Mouse (Mus musculus): ENCODE measurements at regions not wholly inside any gene's neighbourhood (a gene's known extent, or its start where the extent isn't known, plus 50 kb on each side); places are given as distances from the start of the nearest gene placed in this dataset.

- DNase-seq (ENCODE audit: low spot score in 2 of 2), result no peak
These were observed 284.1 kb upstream of the Mctp2 start for GRCm38 (mm10) chr7:72590351-72591115.

DNA sequence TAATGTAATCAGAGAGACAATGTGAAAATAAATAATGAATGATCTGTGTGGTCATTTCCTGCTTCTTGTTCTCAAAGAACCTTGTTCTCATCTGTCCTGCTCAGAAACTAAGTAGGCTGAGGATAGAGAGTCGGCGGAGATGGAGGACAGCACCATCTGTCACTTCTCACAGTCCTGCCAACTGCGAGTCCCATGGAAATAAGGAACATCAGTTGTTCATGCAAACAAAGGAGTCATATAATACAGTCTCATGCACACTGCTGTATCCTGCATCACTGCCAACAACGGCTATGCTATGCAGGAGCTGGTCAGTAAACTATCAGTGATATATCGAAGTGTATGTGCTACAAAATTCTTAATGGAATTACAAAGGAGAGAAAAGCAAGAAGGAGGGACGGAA, 285.7 kb upstream of the Mctp2 start:
- no peak for DNase-seq (ENCODE audit: low spot score in 2 of 2)

GRCm38 (mm10) chr7:72592649-72593048, 286.2 kb upstream of the Mctp2 start:
- DNase-seq (ENCODE audit: low spot score in 2 of 2), result no peak

GRCm38 (mm10) chr7:72593259-72593658, 286.9 kb upstream of the Mctp2 start:
- no peak for DNase-seq (ENCODE audit: low spot score in 2 of 2)

- DNase-seq (ENCODE audit: low spot score in 2 of 2), result no peak
These were observed 288.3 kb upstream of the Mctp2 start for GRCm38 (mm10) chr7:72594741-72595140.

GRCm38 (mm10) chr7:72596985-72597384, 290.6 kb upstream of the Mctp2 start:
- DNase-seq (ENCODE audit: low spot score in 2 of 2), result no peak

DNA sequence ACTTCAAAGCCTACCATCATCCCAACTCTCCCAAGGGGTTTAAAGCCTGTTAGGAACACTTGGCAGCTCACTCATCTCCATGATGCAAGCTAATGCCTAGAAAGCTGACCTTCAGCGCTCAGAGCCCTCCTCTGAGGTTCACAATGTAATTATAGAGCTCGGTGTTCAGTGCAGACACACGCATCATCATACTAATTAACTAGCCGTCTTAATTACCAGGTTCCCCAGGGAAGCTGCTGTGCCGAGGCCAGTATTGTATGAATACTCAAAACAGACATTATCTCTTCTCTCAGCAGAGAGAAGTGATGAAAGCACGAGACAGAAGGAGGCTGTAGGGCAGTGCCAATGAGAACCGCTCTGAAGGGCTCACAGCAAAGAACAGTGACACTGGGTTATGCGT, 295.5 kb upstream of the Mctp2 start:
- no peak for DNase-seq (ENCODE audit: low spot score in 2 of 2)

- no peak for DNase-seq (ENCODE audit: low spot score in 2 of 2)
These were observed 303.4 kb upstream of the Mctp2 start for GRCm38 (mm10) chr7:72609791-72610190.

GRCm38 (mm10) chr7:72615232-72615631, 308.8 kb upstream of the Mctp2 start:
- no peak for DNase-seq (ENCODE audit: low spot score in 2 of 2)

DNA sequence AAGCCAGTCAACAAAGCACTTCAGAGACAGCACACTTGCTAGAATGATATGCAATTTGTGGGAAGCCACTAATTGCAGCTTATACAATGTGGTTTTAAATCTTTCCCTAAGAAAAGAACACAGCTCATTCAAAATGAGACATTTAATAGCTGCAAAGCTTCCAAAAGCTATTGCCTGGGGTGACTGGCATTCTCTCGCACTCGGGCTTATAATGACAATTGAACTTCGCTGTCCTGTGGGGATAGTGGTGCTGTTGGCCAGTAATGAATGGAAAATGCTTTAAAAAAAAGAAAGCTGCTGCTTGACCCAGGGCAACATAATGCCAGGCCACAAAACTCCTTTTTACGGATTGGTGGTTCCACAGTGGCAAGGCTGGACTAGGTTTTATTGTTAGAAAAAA, 321.0 kb upstream of the Mctp2 start:
- DNase-seq (ENCODE audit: low spot score in 2 of 2), result no peak

- DNase-seq (ENCODE audit: low spot score in 2 of 2), result no peak
These were observed 333.2 kb upstream of the Mctp2 start for GRCm38 (mm10) chr7:72639566-72639965.

DNA sequence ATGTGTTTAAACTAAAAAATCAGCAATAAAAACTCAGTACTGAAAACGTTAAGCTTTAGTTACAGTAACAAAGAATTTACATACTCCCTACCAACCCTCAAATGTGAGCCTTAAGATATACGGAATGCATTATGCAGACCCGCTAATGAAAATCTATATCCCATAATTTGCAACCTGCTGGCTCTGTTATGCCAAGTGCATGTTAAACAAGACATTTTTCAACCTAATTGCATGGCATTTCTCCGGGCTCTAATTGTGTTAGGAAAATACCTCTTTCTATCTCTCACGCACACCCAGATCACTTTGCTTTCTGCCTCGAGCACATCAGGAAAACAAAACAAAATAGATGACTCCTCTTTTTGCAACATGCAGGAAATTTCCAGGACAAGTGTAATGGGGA, 368.6 kb upstream of the Mctp2 start:
- no peak for DNase-seq (ENCODE audit: low spot score in 2 of 2)

- no peak for DNase-seq (ENCODE audit: low spot score in 2 of 2)
These were observed 379.4 kb upstream of the Mctp2 start for GRCm38 (mm10) chr7:72685803-72686202.

DNA sequence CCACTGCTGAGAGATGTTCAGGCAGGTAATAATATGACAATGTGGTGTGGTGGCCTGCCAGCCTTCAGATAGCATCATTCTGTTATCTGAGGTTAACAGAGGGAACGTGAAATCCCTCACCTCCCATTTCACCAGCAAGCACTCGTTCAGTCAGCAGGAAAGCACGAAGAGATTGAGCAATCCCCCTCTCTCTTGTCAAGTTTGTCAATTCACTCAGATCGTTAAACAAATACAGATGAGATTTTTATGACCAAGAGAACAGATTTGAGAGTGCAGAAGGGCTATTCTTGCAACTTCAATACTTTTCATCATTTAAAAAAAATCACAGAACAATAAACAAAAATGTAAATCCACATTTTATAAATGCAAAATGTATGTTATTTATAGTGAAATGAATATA, 380.9 kb upstream of the Mctp2 start:
- no peak for DNase-seq (ENCODE audit: low spot score in 2 of 2)

- DNase-seq (ENCODE audit: low spot score in 2 of 2), result no peak
These were observed 385.0 kb upstream of the Mctp2 start for GRCm38 (mm10) chr7:72691396-72691795.

DNA sequence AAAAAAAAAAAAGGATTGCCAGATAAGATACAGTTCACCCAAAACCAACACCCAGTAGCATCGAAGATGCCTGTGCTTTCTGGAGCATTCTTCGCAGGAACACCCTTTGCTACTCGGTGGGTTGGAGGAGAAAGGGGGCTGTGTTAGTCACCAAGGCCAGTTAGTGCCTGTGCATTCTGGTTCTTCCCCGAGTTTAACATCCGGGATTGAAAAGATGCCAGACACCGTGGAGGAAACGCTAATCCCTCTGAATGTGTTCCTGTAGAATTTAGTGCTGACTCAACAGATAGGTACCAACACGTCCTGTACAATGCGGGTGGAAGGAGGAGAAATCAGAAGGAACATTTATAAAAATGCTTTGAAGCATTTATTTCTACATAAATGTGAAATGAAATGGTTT, 385.5 kb upstream of the Mctp2 start:
- DNase-seq (ENCODE audit: low spot score in 2 of 2), result no peak

- DNase-seq (ENCODE audit: low spot score in 2 of 2), result no peak
These were observed 390.3 kb upstream of the Mctp2 start for GRCm38 (mm10) chr7:72696736-72697135.

DNA sequence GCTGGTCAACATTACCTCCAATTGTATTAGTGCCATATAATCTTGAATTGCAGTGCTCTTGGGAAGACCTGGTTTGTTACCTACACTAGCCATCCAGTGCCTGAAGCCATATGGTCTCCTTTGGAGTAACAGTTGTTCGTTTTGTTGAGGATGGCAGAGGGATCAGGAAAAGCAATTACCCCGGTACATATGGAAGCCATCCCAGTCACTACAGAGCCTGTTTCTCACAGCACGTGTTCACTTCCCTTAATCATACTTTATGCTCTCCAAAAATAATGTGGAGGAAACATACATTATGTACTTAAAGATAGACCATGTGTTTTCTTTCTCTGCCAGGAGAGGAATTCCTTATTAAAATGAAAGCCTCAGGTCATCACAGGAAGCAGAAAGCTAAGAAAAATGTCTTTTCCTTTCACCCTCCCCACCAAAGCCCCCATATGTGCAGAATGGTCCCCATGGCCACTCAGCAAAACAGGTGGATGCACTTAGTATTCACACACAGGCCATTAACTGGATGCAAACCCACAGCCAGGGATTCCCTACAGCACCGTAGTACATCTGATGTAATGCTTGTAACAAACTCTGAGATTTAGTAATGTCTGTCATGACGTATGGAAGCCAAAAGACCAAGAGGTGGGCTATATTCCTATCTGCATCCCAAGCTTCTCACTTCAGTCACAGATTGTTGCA, 397.4 kb upstream of the Mctp2 start:
- no peak for DNase-seq (ENCODE audit: low spot score in 2 of 2)

DNA sequence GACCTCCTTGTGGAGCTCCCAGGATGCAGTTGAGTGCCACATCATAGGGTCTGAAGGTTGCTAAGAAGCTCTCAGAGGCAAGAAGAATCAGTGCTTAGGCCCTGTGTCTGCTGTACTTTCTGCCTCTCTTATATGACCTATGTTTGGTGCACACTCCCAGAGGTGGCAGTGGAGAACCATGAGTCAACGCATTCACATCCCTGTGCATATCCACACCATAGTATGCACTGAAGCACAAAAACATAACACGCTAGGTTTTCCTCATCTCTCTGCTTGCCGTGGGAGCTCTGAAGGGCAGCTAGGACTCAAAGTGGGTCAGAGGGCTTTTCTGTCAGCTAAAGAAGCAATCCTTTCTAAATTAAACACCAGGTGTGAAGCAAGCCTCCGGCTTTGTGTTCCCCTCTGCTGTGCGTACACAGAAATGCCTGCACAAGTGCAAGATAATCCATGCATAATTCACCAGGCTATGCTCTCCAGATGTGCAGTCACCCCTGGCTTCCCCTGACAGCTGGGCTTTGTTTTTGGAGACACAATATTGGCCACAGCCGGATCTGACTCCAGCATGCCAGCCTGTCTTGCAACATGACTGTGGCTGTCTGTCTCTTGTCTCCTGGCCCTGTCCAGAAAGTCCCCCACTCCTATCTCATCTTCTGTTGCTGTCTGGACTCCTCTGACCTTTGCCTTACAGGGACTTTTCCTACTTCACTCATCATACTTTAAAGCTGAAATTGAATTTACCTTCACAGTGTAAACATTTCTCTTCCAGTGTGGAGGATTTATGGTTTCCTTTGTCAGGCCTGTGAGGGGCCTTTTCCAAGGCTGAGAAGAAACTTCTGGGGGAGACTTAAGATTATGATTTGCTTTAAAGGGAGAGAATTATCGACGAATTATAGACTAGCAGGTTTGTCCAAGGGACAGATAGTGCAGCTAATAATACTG, 405.1 kb upstream of the Mctp2 start:
- DNase-seq (ENCODE audit: low spot score in 2 of 2), result no peak

DNA sequence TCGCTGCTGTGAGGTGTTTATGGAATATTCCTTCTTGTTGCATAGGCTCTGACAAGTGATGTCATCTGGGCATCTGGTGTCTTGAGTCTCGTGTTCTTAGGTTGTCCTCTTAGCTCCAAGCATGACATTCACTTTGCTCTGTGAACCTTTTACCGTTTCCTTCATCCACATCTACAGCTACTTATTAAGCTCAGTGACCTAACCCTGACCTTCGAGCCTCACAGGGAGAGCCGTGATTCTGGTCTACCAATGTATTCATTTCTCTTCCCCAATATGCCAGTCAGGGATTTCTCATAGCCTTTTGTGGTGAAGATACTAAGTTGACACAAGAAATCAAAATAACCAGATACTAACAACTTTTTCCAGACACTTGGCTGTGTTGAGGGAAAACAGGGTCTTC, 409.0 kb upstream of the Mctp2 start:
- DNase-seq (ENCODE audit: low spot score in 2 of 2), result no peak

DNA sequence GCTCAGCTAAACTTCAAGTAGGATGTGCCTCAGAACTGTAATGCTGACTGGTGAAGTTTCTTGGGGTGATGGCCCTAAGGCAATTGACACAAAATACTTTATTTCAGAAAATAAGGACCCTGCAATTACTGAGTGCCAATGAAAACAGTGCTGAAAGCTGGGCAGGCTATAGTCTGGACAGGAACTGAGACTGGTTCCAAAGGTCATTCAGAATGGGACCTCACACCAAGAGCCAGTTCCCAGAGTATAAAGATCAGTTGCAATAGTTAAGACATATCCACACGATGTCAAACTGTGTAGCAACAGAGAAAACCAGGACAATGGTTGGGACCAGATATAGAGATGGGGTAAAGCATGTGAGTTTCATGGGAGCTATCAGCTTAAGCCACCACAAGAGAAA, 409.6 kb upstream of the Mctp2 start:
- no peak for DNase-seq (ENCODE audit: low spot score in 2 of 2)

DNA sequence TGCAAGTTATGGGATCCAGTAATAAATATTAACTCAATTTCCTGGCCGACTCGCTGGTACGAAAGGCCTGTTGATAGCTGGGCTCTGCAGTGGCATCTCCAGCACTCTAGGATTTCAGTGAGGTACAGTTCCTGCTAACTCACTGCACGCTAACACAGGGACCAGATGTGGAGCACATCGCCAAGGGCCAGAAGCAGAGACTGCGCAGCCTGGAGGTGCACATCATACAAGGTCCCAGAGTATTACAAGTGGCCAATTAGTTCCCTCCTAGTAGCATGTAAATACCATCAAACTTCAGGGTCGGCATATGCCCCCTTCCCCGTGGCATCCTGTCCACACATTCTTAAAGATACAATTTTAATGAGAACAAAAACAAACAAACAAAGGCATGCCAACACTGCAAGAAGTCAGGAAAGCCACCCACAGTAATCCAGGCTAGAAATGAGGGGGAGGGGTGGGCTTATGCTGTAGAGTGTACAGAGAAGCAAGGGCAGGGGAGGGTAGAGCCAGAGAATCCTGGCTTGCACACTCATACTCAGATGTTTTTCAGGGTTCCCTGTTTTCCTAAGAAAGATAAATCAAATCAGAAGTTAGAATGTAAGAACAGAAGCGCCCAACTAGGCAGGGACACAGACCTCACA, 419.9 kb upstream of the Mctp2 start:
- DNase-seq (ENCODE audit: low spot score in 2 of 2), result no peak

All from urinary bladder, adult 18-20 months (tissue).